Mouse (Mus musculus) heart, postnatal 25 days (tissue): ENCODE data around the gene Gm20388. TPM values are rescaled to one million over a fixed set of nuclear protein-coding genes. Genes with fewer than 3 reads are reported as not detected.

Source experiments
- DNase-seq: peaks from one replicate; pipeline ENCODE4 v3.0.0; 2022; ENCODE audit warnings: low spot score
- intact Hi-C: fragments of 180-260 bp; cut with DNase I; formaldehyde crosslinking; loops from one replicate; pipeline ENCODE4 v1.15.1; 2025
- total RNA-seq, 2 experiments: library from RNA; stranded (reverse); gene quantifications; 2 replicates each; pipeline ENCODE4 v1.2.3; 2021

Gm20388 gene
- total RNA-seq, 2 experiments from 2014 or later, result 2.7 TPM; not detected in 1

DNA sequence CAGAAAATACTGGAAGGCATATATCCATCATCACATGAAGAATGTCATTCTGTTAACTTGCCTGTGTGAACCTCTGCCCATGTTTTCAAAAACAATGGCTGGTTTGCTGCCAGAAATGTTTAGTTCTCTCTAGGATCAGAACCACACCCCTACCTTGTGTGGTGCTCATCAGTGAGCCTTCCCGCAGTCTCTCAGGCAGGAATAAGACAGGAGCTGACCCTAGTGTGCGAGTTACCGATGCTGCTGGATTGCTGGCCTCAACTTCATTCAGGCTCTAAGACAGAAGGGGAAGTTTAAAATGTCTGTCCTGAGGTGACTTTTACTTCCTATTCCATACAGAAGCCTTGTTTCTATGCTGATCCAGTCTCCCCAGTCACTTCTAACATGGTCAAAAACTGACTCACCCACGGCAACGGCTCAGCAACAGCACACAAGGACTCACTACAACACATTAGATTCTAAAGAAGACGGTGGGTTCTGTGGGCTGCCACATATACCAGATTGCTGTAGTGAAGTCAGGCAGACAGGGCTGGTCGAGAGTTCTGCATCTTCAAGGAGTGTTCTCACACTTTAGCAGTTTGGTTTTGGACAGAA, 3018.1 kb downstream of the Gm20388 start:
- intact Hi-C loops, result loop anchor here (5.0 kb wide), 1 partner anchor 114 kb away; the partner anchor contains the start of gene Ankrd11
- no peak for DNase-seq

DNA sequence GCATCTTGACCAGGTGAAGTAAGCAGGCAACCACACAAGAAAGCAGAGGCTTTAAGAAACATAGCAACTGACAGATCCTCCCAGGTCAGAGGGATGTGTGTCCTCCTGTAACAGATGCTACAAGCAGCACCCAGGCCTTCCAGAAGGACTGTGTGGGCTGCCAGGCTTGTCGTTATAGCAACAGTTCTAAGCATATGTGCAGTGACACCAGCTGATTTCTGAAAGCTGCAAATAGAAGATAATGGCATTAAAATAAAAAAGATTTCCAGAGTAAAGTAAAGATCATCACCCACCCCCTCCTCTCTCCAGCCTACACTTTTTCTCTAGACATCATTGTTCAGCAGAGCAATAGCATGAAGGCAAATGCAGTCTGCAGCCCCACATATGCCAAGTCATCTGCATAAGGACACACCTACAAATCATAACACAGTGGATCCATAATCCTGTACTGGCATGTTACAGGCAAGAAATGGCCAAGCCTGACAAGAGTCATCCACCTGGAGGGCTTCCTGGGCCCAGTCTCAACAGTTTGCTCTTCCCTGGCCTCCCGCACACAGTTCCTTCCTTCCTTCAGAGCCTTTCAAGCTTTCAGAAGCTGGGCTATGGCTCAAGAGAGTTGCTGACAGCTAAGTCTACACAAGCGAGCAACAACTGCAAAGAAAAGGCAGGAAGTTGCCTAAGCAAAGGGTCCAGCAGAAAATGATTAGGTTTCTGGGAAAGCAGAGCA, 3021.4 kb downstream of the Gm20388 start:
- DNase-seq, result no peak
- intact Hi-C loops, result no loop called here

DNA sequence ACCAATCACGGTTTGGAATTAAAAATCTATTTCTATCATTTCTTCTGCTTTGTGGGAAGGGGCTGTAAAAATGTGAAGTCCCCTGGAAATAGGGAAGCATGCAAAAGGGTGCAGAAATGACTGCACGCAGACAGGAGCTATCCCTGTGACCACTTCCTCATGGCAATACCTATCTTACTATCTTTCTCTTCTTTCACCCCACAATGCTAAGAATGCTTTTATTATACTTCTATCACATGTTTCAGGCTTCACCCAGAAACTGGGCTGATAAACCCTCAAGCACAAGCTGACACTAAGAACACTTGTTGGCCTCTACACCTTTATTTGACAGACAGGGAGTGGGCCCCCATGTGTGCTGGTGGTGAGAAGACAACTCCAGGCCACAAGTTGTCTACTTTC, 3021.9 kb downstream of the Gm20388 start:
- DNase-seq, result no peak
- intact Hi-C loops, result no loop called here

DNA sequence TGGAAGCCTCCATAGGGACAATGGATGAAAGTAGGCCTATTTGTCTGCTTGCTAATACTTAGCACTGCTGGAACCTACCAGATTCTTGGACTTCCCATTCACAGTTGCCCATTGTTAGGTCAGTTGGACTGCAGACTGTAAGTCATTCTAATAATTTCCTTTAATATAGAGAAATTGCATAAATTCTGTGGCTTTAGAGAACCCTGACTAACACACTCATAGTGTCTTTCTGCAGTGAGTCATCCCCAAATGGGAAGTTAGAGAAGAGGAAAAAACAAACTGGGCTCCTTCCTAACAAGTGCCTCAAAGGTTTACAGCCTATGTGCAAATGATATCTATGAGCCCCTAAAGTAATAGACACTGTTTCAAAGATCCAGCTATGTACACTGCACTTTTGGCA, 3023.3 kb downstream of the Gm20388 start:
- intact Hi-C loops, result no loop called here
- DNase-seq, result no peak

DNA sequence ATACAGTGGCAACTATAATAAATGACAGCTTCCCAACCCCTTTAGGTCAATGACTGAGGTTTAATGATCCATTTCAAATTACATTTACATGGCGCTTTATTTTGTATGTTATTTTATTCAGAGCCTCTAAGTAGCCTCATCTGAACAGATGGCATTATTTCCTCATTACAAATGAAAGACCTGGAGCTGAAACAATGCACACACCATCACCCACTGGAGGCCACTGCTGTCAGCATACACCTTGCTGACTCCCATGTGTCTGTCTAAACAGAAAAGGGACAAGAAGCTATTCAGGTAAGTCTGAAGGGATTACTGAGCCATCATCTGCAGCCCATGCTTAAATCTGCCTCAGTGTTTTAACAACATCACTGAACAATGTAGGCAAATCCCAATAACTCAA, 3024.5 kb downstream of the Gm20388 start:
- intact Hi-C loops, result loop anchor here (5.0 kb wide), 1 partner anchor 57 kb away; no protein-coding TSS in a partner anchor
- DNase-seq, result no peak

DNA sequence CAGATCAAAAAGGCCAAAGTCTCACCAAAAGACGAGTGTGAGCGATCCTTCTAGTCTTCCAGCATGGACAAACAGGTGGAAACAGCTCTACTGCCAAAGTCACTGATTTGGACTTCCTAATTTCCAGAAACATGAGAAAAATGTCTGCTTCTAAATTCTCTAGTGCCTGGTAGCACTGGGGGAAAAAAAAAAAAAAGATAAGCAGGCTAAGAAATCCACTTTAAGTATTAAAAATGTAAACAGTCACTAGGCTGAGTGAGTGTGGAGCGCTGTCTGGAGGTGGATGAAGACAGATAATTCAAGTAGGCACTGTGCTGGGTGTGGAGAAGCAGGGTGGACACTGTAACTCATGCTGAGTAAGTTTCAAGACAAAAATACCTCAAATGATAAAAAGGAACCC, 3025.3 kb downstream of the Gm20388 start:
- intact Hi-C loops, result loop anchor here (5.0 kb wide), 1 partner anchor 56 kb away; no protein-coding TSS in a partner anchor
- DNase-seq, result no peak

DNA sequence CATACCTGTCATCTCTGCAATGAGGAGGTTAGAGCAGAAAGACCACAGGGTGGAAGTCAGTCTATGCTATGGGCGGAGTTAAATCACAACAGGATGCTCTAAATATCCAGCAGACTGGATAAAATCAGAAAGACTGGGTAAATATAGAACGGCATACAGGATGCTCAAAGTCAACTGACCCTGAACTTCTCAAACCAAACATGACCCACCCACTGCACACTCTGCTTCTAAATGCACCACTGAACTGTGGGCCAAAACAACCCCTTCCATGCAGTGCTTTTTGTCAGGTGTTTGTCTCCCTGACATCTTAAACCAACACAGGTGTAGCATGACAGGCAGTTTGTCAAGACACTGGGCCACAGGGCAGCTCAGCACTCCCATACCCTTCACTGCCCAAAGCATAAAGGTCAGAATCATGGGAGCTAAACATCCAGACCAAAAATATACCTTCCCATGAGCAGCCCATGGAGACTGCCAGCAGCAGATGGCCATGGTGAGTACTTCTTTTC, 3027.0 kb downstream of the Gm20388 start:
- DNase-seq, result no peak
- intact Hi-C loops, result loop anchor here (5.0 kb wide), 1 partner anchor 55 kb away; no protein-coding TSS in a partner anchor

DNA sequence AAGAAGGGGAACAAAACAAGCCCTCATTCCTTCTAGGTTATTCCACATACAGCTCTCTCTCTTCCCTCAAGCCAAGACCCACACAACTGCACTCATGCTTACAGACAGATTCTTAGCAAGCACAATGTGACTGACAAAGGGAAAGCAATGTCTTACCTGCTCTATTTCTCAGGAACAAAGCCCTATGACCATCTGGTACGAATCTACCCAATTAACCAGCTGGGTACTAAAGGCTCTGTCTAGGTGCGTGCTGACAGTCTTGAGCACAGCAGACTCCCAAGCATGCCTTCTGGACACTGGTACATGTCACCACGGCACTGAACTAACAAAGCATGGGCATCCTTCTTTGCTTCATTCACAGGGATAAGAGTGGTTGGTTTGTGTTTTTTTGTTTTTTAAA, 3027.5 kb downstream of the Gm20388 start:
- no peak for DNase-seq
- intact Hi-C loops, result loop anchor here (5.0 kb wide), 1 partner anchor 54 kb away; no protein-coding TSS in a partner anchor

DNA sequence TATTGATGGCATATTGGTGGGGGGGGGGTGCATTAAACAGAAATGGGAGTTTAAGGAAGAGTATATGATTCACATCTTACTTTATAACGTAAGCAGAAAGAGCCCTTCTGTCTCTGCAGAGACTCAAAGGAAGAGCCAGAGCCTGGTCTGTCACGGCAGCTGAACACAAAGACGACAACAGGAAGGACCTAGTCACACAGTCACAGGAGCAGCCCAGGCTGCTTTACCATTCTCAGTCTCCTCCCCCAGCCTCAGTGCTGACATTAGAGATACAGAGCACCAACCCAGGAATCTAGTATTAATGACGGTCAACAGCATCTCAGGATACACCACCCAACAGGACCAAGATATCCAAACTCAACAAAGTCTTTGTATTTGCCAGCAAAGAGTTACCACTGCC, 3027.9 kb downstream of the Gm20388 start:
- intact Hi-C loops, result loop anchor here (5.0 kb wide), 1 partner anchor 54 kb away; no protein-coding TSS in a partner anchor
- no peak for DNase-seq

DNA sequence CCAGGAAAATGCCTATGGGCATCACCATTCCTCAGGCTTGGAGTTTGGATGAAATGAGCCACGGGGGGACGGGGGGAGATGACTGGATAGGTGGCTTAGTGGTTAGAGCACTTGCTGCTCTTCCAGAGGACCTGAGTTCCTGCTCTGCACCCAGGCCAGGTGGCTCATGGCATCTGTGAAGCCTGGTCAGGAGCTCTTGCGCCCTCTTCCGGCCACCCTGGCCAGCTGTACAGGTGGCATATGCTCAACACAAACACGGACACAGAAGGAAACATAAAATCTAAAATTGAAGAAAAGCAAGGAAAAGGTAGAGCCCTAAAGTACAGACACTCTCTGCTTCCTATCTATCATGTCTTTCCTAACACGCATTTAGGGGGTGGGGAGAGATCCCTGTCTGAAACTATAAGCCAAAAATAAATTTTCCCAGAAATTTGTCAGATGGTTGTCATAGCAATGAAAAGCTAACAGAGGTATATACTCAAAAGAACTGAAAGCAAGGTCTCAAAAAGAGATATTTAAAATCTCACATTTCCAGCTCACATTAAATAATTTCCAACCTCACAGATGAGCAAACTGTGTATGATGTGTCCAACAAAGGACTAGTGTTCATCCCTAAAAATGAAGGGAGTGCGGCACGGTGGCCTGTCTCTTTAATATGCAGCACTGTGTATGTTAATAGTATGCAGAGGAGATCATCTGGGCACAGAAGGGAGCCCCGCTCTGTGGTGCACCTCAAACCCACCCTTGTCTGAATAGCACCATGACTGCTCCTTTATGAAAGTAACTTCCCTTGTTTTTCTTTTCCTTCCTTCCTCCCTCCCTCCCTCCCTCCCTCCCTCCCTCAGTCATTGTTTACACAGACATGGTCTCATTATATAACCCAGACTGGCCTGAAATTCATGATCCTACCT, 3032.4 kb downstream of the Gm20388 start:
- intact Hi-C loops, result no loop called here
- DNase-seq, result no peak

DNA sequence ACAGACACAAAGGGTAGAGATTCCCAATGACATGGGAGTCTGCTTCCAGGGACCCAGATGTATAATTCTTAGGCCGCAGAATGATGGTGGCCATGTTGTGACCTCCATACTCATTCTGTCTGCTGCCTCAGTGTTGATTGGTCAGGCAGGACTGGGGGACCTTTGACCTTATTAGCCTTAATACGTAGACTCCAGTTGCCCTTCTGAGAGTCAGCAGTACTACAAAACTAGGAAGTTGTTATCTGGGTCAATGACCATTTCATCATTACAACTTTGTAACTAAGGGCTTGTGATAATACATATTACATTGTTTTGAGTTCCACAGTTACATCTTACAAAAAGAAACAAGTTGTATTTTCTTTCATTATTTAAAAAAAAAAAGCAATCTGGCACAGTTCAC, 3035.1 kb downstream of the Gm20388 start:
- intact Hi-C loops, result no loop called here
- no peak for DNase-seq

DNA sequence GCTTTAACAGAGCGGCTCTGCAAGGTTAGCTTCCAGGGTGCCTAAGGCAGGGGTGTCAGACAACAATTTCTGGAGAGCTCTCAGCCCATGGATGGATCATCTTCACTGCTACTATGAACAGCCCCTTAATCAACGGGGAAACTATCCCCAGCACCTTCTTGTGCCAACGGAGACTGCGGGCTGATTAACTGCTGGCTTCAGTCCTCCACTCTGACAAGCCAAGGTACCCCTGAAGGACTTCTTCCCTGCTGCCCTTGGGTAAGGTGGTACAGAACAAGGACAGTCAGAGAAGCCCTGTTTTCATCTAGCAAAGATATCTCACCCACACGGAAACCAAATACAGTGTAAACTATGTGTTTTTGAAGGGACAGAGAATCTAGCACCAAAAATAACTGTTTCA, 3039.1 kb downstream of the Gm20388 start:
- no peak for DNase-seq
- intact Hi-C loops, result no loop called here

DNA sequence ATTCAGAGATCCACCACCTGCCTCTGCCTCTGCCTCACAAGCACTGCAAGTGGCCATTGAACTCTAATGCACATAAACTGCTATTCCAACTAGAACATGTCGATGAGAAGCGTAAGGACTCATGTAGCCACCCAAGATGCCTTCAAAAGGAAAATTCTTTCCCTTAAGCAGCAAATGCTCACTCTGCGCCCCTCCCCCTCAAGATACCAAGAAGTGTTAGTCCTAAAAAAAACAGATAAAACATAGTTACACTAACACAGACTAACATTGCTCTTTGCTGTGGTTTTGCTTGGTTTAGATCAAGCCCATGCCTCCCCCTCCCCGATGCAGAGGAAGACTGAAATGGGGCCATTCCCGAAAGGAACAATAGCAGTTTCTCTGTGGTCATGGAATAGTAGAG, 3040.8 kb downstream of the Gm20388 start:
- no peak for DNase-seq
- intact Hi-C loops, result no loop called here

DNA sequence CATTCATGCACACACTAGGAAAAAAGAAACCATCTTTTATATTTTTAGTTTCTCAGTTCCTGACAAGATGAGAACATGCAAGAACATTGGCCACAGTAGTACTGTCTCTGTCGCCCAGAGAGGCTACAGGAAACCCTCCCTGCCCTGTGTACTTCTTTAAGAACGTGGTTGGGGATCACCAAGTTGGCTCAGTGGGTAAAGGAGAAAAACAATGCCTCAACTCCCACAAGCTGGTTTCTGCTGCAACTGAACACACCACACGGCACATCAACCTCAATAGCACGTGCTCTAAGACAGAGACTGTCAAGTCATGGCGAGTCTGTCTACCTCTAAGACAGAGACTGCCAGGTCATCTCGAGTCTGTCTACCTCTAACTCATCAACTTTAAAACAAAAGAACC, 3042.4 kb downstream of the Gm20388 start:
- no peak for DNase-seq
- intact Hi-C loops, result no loop called here

DNA sequence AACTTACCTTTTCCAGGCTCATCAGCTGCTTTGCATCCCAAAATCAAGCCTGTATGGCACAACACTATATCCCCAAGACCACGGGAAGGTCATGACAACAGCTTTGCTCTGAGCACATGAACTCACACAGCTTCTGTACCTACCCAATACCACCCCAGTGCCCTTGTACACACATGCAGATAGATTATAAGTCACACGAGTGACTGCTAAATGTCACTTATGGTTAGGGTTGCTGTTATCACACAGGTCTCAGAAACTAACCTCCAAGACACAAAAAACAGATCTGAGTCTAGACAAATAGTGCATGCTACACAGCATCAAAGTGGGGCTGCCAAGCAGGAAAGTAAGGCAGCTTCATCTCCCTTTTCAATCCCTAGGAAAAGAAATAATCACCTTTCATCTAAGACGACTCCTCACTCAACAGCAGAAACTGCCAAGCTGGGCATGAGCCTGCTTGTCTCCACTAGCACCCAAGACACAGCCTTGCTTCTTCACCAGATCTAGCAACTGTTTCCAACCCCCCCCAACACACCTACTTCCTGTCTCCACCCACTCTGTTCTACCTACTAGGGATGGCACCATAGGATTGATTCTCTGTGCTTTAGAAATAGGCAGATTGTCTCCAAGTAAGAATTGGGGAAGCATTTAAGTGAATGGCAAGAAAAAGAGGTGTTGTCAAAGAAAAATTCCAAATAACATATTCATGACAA, 3043.6 kb downstream of the Gm20388 start:
- DNase-seq, result no peak
- intact Hi-C loops, result no loop called here

DNA sequence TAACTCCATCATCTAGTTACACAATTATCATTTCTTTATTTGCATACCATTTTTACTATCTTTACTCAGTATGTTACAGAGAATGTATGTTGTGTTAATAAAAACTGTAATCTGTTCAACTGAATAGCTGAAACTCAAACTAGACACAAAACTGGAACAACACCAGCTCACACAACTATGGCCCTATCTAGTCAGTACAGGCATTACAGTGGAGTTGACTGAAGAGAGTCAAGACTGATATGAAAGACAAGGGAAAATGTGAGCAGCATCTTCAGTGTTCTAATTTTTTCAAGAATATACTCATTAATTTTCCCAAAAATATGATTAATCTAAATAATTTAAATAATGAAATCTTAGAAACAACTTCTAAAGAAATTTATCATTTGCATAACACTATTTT, 3044.6 kb downstream of the Gm20388 start:
- DNase-seq, result no peak
- intact Hi-C loops, result loop anchor here (5.0 kb wide), 2 partner anchors 33 to 663 kb away; no protein-coding TSS in a partner anchor

DNA sequence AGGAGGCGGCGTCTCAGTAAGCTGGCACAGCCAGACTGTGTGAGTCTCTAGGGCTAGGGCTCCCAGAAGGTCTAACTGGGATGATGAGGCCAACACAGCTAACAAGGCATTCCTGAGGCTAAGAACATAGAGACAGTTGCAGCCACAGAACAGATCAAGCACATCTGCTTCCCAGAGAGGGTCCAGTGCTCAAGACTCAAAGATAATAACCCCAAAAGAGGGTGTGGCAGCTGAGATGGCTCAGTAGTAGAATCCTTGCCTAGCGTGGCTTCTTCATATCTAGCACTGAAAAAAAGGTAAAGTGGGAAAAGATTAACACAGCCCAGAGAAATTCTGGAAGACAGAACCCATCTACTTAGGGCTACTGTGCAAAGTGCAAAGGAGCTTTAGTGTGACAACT, 3045.4 kb downstream of the Gm20388 start:
- intact Hi-C loops, result loop anchor here (5.0 kb wide), 2 partner anchors 34 to 664 kb away; no protein-coding TSS in a partner anchor
- DNase-seq, result no peak

DNA sequence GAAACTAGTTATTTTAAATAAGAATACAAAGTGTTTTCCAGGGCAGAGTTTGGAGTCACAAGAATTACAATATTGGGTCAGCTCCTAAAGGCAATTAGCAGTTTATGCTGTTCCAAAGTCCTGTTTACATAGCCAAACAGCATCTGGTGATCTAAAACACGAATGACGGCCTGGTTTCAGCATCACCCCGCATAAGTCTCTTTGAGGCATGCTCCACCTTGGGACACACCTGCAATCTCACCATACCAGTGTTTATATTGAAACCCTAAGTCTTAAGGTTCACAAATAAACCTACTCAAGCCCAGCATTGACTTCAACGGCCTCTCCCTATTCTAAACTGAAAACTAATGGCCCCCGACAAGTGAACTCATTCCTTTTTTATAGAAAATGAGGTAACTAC, 3049.7 kb downstream of the Gm20388 start:
- DNase-seq, result no peak
- intact Hi-C loops, result no loop called here

DNA sequence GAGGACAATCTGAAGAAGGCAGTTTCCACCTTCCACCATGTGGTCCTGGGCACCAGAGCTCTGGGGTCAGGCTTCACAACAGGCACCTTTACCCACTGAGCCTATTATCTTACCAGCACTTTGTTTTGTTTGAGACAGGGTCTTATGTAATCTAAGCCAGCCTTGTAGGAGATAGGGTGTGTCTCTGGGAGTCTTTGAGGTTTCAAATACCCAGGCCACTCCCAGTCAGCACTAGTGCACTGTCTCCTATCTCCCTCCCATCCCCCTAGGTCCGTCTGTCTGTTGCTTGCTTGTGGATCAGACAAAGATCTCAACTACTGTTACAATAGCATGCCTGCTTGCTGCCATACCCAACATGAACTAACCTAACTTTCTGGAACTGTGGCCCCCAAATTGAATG, 3050.3 kb downstream of the Gm20388 start:
- DNase-seq, result no peak
- intact Hi-C loops, result no loop called here

DNA sequence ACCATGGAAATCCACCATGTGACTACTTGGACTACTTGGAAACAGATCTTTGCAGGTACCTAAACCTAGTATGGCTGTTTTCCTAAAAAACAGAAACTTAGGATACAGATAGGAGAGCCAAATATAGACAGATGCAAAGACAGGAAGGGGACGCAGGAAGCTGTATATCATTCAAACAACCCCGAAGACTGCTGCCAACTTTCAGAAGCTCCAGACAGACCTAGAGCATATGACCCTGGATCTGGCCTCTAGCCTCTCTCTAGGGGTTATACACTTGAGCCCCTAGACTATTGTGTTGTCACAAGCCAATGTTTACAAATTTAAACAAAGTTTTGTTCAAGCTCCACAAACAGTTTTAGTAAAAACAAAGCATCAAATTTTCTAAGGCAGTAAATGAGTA, 3050.8 kb downstream of the Gm20388 start:
- no peak for DNase-seq
- intact Hi-C loops, result no loop called here
